Mouse (Mus musculus): Measurements from ENCODE around the gene Pagr1b.

The Pagr1b gene

GRCm38 (mm10) chr7:127016481-127016485 is at the start of gene Pagr1b:
Pagr1b (minus strand) TSS chr7:127016484.
- DNase-seq, result no peak

DNA sequence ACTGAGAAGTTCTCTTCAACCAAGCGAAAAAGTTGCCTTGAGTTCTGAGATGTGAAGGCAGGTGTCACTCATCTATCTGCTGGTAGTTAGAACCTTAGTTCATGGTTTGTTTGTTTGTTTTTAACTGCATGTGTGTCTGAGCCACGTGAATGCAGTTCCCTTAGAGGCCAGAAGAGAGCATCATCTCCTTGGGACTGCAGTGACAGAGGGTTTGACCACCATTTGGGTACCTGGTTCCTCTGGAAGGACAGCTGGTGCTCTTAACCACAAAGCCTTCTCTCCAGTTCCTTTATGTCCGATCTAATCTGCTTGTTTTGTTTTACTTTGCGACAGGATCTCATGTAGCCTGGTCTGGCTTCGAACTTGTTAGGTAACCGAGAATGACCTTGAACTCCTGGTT is 49.3 kb upstream of the Pagr1b start:
- DNase-seq, result no peak

GRCm38 (mm10) chr7:127055026-127055585 is 38.8 kb upstream of the Pagr1b start:
- DNase-seq, result no peak

DNA sequence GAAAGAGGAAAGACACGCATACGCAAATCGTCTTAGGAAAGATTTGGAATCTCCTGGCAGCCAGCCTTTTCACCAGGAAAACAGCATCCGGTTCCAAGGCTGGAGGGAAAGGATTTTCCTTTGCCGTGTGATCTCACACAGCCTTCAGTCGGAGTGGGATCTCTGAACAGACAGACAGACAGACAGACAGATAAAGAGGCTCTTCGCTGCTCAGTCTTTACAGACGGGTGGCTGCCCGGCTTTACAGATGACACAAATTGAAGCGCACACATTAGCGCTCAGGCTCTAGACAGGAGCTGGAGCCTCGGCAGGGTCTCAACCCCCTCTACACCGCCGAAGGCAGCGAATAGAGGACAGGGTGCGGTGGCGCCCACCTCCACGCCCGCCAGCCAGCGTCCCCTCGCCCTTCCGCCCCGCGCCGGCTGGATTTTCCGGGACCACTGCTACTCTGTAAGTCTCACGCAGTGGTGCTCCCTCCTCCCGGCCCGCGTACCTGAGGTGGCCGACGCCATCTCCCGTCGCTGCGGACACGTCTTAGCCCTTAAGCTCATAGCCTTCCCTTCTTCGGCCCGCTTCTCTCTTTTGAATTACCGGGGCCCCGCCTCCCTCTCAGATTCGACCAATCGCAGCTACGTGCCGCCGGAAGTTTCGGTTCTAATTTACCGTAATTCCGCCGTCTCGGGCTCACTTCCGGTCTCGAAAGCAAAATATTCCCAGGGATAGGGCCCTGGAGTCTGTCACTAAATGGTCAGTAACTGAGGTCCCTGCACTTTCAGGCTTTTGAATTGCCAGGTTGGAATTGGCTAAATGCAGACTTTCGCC is 25.8 kb upstream of the Pagr1b start, which contains the start of gene Kif22:
TSS of gene Kif22 (minus strand) at position 621 of the 822 bp plus-strand sequence.
- DNase-seq, result peak; percentile 85

DNA sequence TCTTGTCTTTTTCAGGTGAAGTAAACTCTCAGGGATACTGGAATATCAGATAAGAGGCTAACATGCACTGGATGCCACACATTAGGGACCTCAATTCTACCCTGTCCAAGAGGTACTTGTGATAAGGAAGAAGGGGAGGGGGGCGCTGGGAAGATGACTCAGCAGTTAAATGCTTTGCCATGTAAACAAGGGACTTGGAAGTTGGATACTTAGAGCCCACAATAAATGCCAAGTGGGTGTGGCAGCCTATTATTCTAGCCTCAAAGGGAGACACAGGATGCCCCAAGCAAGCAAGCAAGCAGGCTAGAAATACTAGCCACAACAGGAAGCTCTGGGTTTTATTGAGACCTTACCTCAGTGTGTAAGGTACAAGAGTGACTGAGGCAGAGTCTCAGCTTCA is 15.0 kb upstream of the Pagr1b start:
- no peak for DNase-seq

DNA sequence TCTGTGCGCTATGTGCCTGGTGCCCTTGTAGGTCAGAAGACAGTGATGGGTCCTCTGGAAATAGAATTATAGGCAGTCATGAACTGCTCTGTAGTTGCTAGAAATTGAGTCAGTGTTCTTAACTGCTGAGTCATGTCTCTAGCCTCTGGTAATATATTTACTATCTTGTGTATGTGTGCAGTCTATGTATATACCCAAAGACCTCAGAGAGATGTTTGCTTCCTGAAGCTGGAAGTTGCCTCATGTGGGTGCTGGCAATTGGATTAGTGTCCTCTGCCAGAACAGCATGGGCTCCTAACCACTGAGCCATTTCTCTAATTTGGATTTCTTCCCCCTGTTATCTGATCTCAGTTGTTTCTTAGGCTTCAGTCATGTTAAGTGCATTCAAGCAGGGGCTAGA is 13.9 kb upstream of the Pagr1b start:
- no peak for DNase-seq

DNA sequence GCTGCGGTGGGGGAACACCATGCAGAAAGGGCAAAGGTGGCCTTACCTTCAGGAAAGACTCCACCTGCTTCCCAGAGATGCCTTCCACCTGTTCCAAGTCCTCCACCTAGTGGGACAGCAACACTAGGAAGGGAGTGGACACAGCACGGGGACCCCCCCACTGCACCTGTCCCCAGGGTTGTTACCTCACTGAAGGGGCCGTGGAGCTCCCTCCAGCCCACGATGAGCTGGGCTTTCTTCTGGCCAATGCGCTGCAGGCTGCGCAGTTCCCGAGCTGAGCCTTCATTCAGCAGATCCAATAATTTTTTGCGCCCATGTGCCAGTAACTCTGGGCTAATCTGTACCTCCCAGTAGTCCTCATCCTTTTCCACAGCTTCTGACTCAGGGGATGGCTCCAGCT is 11.6 kb upstream of the Pagr1b start:
- no peak for DNase-seq

DNA sequence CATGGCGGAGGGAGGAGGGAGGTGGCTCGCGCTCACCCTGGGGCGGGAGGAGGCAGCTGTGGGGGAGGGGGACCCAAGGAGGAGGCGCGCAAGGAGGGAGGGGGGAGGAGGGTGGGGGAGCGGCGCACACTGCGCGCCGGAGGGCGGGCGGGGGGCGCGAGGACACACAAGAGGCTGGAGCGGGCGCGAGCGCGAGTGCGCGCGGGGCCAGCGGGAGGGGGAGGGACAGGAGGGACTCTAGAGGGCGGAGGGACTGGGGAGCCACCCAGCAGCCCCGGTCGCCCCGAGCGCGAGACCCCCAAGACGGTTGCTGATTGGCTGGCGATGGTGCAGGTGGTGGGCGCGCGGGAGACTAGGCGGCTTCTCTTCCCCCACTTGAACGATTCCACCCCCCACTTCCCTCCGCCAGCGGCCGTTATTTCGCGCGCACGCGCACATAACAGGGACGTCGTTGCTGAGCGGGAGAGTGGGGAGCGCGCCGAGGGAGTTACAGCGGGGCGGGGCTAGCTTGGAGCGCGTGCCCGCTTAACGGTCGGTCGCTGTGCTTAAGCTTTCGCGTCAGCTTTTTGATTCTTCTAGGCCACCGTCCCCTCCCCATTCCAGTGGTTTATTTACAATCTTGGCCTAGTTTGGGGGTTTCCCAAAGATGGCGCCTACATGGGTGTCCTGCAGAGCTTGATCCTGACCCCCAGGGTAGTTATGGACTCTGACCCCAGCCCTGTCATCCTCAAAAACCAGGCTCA is 10.9 kb upstream of the Pagr1b start, which contains the start of gene Maz:
TSS of gene Maz (minus strand) at position 54 of the 743 bp plus-strand sequence.
- DNase-seq, result peak; percentile 100

DNA sequence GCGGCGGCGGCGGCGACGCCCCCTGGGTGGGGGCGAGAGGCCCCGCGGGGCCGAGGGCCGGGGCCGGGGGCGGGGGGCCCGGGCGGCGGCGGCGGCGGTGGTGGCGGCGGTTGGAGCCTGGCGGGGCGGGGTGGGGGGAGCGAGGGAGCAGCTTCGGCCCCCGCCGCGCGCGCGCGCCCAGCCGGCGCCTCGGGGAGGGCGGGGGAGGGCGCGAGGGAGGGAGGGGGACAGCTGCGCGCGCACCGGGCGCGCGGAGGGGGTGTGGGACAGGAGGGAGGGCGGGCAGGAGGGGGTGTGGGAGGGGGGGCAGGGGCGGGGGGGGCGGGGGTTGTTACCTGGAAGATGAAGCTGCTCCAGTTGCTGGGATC is 10.3 kb upstream of the Pagr1b start:
- DNase-seq, result no peak

GRCm38 (mm10) chr7:127026161-127026600 is 9.9 kb upstream of the Pagr1b start:
- DNase-seq, result peak; percentile 84

GRCm38 (mm10) chr7:127025556-127026160 is 9.4 kb upstream of the Pagr1b start:
- no peak for DNase-seq

DNA sequence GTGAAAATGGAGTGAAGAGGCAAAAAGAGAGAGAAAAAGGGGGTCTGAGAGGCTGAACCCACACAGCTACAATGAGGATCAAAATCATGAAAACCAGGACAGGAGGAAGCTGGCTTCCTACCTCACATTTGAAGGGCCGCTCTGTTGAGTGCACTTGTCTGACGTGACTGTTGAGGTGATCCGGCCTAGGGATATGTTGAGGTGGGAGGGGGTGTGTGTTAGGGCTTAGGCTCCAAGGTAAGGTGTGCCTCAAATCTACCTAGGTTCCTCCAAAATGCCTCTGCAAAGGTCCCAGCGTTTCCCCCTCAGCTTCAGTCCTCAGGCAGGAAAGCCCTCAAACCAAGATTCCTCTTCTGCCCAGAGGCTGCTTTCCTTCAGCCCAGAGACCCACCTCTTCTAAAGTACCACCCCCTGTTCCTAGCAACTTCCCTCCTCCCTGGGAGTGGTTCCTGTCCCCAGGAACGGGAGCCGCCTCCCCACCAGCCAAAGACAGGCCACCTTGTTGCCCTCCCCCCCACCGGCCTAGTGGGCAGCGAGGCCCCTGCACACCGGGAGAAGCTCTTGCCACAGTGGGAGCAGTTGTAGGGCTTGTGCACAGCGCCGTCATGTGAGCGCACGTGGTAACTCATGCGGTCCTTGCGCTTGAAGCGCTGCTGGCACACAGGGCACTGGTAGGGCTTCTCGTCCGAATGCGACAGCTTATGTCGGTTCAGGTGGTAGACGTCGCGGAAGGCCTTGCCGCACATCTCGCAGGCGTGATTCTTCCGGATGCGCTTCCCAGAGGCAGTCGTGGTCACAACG is 8.7 kb upstream of the Pagr1b start:
- DNase-seq, result peak; percentile 84

DNA sequence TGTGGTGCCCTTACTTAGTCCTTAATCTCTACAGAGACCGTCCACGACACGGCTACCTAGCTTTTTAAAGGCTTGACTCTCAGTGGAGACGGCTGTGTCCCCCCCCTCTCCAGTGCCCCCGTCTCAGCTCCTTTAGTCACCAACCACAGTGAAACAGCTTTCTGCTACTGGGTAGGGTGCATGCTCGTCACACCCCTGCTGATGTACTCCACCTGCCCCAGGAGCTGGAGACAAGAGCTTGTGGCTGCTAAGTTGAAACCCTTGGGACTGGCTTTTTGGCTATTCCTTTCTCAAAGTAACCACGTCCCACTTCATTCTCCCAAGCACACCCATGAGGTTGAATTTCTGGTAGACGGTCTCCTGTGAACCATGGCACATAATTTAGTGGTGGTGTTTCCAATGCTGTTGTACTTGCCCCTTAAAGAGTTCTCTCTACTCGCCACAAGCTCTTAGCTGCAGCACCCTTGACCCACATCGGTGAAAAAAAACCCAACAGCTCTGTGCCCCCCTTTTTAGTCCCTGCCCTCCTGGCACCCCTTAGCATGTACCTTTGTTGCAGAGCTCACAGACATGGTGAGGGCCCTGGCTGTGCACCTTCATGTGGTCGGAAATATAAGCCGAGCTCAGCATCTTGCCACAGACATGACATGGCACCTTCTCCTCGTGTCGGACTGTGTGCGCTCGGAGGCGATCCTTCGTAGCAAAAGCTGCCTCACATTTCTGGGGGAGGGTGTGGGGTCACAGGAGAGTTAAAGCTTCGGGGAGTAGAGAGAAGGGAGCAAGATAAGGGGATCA is 7.8 kb upstream of the Pagr1b start:
- no peak for DNase-seq

GRCm38 (mm10) chr7:127023272-127023691 is 7.0 kb upstream of the Pagr1b start:
- DNase-seq, result peak; percentile 60

- DNase-seq, result peak; percentile 44
These were observed 6.4 kb upstream of the Pagr1b start for GRCm38 (mm10) chr7:127022528-127023271.

GRCm38 (mm10) chr7:127021563-127022527 is 5.6 kb upstream of the Pagr1b start:
- no peak for DNase-seq

- DNase-seq, result peak; percentile 70
These were observed 4.7 kb upstream of the Pagr1b start, which contains the start of the genes Gm42742 and Prrt2 for GRCm38 (mm10) chr7:127020901-127021562. Gm42742 (minus strand) TSS chr7:127021097. Prrt2 (minus strand) TSS chr7:127021211.

- DNase-seq, result no peak
These were observed 4.2 kb upstream of the Pagr1b start for GRCm38 (mm10) chr7:127020491-127020890.

- DNase-seq, result peak; percentile 50
These were observed 3.7 kb upstream of the Pagr1b start for GRCm38 (mm10) chr7:127020031-127020430.
